Mouse (Mus musculus) telencephalon, adult 2 months (tissue): ENCODE measurements around the gene Mup1.
"Not testable (repeated sequence)": the region's sequence is repeated elsewhere in the genome, so short reads cannot be mapped to it uniquely, and the experiment has no call there.

ENCODE experiments used
- DNase-seq: peaks from one replicate; pipeline ENCODE4 v3.0.0-alpha.2; 2011; ENCODE audit warnings: low read depth, low spot score

Mup1 gene

GRCm38 (mm10) chr4:60501860-60502259 lies at the start of gene Mup1:
Mup1 (minus strand) TSS chr4:60501960.
- not testable (repeated sequence) for DNase-seq
